Mouse (Mus musculus) c-Kit-positive CD71-positive TER-119-positive erythroid progenitor cells, embryonic 14.5 days (primary cell): Measurements from ENCODE around the gene Zfp503.

Source experiments
- DNase-seq: peaks from one replicate; pipeline ENCODE4 v3.0.0-alpha.2; 2013; ENCODE audit warnings: low spot score

The Zfp503 gene

GRCm38 (mm10) chr14:21993251-21994060 is 4.1 kb upstream of the Zfp503 start:
- no peak for DNase-seq

DNA sequence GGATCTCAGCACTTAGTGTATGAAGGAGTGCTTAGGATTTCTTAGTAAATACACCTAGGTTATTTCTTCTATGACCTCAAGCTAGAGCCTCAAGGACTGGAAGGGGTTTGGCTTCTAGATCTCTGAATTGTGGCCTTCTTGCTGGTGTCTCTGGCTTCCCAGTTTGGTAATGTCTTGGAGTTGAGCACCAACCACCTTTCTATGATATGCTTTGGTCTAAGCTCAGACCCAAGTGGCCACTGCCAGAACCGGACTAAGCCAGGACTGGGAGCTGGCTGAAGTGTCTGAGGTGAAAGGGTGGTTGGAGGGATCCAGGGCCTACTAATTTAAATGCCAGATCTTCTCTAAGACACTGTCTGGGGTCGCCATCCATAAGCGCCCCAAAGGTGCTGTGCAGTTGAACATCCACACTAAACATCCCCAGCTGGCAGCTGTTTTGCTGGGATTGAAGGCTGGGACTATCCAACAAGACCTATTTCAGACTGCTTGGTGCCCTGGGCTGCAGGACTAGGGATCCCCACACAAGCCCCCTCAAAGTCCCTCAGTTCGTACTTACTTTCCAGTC is 3.0 kb upstream of the Zfp503 start:
- DNase-seq, result no peak

- no peak for DNase-seq
These were observed 2.5 kb upstream of the Zfp503 start for GRCm38 (mm10) chr14:21991856-21992255.

DNA sequence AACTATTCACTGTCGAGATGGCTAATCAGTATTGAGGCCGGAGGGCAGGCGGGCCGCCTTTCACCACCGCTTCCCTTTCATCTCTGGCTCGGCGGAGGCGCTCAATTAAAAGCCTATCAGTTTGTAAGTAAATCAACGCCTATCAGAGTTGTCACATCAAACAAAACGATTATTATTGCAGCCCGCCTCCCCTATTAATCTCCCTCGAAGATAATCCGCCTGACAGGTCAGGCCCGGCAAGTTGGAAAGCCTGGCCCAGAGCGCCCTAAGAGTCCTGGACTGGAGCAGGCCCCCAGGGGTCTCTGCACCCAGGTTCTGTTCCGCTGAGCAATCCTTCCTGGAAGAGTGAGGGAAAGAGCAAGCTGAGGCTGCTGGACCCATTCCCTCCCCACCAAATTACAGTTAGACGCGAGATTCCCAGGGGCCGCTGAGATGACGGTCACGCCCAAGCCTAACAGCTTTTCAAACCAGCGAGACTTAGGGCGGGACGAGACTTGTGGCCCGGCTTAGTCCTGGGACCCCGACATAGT is 1.9 kb upstream of the Zfp503 start:
- DNase-seq, result no peak

DNA sequence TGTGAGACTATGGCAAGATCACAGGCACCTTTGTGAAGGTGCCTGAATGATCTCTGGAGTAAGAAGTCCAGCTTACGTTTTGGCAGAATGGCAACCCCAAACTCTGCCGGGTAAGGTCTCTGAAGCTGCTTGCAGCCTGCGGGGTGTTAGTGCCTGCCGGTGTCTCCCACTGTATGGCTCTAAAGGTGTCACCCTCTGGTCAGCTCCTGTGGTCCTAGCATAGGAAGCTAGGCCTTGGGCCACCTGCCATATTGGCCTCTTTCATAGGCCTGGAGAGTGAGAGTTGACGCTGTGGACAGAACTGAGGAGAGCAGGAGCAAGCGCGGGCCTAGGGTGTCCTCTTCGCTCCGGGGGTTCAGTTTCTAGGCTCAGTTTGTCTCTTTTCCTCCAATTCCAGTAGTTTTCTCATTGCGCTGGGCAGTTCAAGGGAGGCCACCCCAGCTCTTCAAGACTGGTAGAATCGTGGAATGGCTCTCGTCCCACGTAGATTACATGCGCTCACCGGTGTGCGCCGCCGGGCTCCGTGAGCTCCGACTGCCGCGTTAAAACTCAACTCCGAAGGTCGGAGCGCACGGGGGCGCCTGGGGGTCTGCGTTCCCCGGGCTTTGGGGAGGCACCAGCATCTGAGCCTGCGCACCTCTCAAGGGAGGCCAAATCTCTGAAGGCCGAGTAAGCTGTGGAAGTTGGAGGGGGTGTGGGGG is 1.1 kb upstream of the Zfp503 start:
- no peak for DNase-seq

DNA sequence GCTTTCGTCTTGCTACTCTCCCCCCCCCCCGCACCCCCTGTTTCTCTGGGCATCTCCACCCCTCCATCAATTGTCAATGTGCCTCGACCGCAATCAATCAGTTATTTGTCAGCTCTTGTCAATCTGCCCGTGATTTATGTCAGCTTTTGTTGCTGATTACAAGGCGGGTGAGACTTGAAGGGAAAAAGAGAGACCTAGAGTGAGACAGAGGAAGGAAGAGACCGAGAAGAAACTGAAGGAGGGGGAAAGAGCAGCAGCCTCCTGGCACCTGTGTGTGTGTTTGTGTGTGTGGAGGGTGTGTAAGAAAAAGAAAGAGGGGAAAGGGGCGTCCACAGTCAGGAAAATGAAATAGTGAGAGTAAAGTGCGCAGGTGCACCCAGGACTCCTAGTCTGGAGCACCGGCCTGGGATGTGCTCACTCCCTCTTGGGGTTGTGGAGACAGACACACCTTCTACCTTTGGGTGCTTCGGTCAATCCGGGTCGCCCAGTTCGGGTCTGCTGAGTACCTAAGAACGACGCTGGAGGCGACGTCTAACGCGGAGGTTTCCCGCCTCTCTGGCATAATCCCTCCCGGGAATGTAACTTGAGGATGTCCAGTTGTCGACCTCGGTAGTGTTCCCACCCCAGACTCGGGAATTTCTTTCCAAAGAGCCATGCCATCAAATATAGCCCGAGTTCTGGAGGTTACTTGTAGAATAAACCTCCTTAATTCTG is 667 bp downstream of the Zfp503 start:
- no peak for DNase-seq

DNA sequence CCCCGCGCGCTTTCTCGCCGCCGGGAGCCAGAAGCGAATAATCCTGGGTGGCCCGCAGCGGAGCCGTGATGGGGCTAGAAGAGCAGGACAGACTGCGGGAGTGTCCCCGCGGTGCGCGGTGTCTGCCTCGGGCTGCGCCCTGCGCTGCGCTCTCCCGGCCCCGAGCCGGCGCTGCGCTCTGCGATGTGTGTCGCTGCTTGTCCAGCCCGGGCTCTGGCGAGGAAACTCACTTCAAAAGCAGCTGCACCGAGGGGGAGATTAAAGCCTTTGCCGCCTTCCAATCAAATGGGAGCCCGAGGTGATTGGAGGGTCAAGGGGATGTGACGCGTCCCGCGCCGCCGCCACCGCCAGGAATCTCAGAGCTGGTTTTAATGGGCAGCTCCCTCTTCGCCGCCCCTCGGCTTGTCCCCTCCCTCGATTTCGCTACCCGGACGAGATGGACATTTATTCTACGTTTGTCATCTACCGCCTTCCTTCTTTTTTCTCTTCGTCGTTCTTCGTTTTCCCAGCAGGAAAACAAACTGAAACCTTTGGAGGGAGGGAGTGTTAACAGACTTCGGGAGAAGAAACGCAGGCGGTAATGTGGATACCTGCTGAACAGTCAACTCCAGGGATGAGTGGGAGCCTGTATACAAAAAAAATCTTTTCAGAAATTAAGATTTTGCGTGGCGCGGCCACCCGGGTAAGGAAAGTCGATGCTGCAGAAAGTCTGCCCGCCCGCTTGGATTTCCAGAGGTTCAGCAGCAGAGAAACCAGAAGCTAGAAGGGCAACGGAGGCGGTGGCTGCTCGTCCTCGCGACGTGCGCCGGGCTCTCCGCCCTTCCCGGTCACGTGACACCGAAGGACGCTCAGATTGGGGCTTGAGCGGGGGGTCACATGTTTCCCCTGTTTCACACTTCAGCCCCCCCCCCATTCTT is 1.5 kb downstream of the Zfp503 start:
- DNase-seq, result no peak

DNA sequence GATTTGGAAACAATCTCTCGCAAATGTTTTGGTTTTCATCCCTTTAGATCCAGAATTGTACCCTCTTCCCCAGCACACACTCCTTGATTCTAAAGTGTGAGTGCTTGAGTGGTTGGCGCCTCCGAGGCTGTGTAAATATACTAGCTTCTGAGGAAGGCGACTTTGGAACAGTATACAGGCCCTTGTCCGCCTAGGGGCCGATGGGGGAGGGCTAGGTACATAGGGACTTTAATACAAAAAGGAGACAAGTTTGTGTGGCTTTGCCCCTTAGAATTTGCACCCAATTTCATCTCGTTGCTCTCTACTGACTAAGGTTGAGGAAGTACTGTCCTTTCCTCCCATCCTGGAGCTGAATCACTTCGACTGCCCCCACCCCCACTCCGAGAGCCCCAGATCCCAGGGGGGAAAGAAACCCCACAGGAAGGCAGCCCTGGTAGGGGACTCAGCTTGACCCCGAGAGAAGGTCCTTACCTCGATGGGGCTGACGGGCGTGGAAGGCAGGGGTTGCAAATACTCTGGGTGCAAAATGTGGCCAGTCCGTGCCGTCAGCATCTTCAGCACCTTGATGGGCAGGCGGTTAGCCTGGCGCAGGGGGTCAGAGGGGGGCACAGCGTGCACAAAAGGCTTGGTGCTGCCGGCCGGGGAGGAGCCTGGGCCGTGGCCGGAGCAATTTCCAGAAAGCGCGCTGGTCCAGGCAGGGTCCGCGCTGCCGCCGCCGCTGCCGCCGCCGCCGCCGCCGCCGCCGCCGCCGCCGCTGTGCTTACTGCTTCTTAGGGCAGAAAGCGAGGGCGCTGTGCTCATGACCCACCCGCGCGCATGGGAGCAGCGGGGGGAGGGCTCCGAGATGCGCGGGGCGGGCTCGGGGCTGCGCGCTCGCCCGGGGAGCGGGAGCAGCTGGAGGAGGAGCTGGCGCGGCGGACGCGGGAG is 2.4 kb downstream of the Zfp503 start:
- no peak for DNase-seq

DNA sequence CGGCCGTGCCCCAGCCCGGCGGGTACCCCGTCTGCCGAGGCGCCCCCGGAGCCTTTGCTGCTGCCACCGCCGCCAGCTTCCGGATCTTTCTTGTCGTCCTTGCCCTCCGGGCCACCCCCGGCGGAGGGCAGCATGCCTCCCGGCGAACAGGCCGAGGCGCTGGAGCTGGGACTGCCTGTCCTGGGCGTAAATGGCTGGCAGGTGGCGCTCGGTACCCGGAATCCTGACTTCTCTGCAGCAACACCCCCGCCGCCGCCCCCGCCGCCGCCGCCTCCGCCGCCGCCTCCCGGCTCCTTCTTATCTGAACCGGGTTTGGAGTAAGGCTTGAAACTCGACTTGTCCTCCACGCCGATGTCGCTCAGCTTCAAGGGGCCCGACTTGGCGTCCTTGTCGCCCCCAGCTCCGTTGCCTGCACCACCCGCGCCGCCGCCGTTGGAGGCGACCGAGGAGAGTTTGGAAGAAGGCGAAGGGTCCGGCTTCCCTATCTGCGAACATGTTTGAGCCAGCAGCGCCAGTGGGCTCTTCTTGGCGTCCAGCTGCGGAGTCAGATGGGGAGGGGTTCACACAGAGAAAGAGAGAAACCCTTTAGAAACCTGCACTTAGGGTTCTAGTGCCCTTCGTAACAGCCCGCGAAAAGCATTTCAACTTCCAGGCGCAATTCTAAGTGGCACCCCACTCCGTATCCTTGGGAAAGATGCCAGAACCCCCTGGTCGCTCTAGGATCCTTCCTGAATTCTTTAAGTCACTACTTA is 3.2 kb downstream of the Zfp503 start:
- DNase-seq, result no peak

- no peak for DNase-seq
These were observed 3.9 kb downstream of the Zfp503 start for GRCm38 (mm10) chr14:21985426-21985931.

GRCm38 (mm10) chr14:21984757-21985425 is 4.5 kb downstream of the Zfp503 start:
- no peak for DNase-seq

DNA sequence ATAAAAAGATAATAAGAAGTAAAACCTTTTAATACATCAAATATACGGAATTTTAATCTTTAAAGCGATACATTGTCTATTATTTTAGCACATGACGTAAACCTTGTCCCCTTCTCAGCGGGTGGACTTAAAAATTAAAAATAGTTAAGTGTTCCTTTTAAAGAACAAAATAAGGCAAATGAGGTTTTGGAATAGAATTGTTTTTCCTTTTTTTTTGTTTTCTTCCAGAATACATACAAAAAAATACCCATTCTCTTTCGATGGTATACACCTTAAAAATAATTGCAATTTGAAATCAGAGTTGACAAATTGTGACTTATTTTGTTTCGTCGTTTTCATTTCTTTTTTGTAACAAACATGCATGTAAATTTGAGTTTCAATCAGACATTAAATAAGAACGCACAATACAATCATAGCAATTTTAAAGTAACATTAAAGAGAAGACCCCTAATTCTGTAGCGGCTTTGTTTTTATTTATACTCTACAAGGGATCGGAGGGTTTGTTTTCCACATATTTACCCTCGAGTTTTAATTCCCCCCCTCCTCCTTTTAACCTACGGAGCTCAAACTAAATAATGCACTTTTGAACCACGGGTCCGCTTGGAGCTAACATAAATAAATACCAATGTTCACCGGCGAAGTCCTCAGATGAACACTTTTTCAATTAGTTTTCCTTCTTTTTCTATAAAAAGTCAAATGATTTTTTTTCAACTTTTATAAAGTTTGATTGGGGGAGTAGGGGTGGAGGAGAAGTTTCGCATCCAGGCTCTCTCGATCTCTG is 5.3 kb downstream of the Zfp503 start:
- DNase-seq, result no peak

DNA sequence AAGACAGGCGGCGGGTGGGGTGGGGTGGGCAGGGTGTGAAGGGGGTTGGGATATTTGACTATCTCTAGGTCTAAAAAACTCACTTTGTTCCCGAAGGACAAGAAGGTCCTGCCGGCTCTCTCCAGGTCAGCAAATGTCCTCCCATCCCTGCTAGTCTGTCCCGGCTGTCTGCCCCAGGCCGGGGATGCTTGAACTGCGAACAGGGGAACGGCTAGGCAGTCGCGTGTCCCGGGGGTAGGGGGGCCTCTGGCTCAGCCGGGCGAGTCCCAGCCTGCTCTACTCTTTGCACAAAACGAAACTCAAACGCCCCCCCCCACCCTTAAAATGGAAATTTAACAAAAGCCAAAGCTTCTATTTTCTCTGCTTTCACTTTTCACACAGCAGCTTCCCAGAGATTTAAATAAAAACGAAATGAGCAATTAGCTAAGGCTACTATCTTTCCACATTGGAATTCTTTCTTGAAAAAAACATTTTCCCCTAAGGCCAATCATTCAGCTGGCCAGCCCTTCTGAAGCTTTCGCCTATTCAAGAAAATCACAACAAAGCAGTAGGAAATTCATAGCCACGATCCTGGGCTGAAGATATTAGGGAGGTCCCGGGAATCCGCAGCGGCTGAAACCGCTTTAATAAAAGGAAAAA is 6.0 kb downstream of the Zfp503 start:
- DNase-seq, result no peak

GRCm38 (mm10) chr14:21982592-21983310 is 6.7 kb downstream of the Zfp503 start:
- no peak for DNase-seq

GRCm38 (mm10) chr14:21982096-21982591 is 7.3 kb downstream of the Zfp503 start:
- DNase-seq, result no peak

- DNase-seq, result no peak
These were observed 7.9 kb downstream of the Zfp503 start for GRCm38 (mm10) chr14:21981462-21981861.
